Mouse (Mus musculus): ENCODE data around the gene Nacad. TPM values are rescaled to one million over a fixed set of nuclear protein-coding genes. Genes with fewer than 3 reads are reported as not detected.

Gene Nacad
- polyA plus RNA-seq, 1 experiment, result 0.96 TPM

DNA sequence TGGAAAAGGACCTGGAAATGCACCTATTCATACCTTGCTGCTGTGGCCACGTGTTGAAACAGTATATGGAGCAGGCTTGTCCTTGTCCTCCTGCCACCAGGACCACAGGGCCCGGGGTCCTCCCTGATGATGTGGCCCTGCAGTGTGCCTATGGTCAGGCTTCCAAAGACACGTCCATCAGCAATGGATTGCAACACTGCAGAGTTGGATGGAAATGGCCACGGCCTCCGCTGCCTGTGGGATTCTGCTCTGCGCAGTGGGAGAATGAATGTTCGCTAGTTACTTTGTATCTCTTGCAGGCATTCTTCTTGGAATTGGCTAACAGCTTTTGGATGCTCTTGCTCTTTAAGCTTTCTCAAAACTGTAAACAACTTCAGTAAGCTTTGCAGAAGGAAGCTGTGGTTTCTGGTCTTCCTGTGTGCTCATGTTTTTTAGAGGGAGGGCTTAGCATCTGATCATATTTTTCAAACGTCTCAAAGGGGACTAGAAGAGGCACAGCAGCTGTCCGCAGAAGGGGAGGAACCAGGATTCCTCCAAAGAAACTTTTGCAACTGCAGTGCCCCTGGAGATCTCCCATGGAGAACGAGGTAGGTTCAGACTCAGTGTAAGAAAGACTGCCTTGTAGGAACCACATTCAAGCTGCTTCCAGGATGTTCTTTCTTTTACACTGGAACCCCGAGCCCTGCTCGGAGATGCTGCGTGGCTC lies 45.0 kb downstream of the Nacad start:
- H3K36me3 ChIP-seq (ENCODE audit: control insufficient read depth, insufficient read depth), result peaks cover 42% of the 10 kb centered on the region

GRCm38 (mm10) chr11:6559996-6560395 lies 45.9 kb downstream of the Nacad start:
- Histone ChIP-seq H3K79me3 (ENCODE audit: low read depth) (peaks cover 80% of the 10 kb centered on the region), H3ac (ENCODE audit: control insufficient read depth, insufficient read length, low read depth) (no peak overlapping the region), H3K79me2 (ENCODE audit: control insufficient read depth, insufficient read depth) (peaks cover 95% of the 10 kb centered on the region), H3K27me3 (ENCODE audit: control insufficient read depth, insufficient read depth, insufficient read length) (no peaks in the 10 kb centered on the region), H3K4me3 (ENCODE audit: insufficient read depth, poor library complexity, severe bottlenecking) (no peak overlapping the region), H3K36me3 (ENCODE audit: control insufficient read depth, insufficient read depth) (peaks cover 42% of the 10 kb centered on the region)
- TF ChIP-seq MYOD1 (IDR thresholded peaks at IDR 0.05; ENCODE audit: control insufficient read depth, insufficient read length, low read depth) (no peak), FOSL1 (IDR thresholded peaks at IDR 0.05; ENCODE audit: insufficient read depth, low read length, poor library complexity, severe bottlenecking) (no peak), USF1 (IDR thresholded peaks at IDR 0.05; ENCODE audit: low read depth) (no peak)

More for the DNA sequence above, 45.0 kb downstream of the Nacad start:
- no peak overlapping the region for H3ac ChIP-seq (ENCODE audit: control insufficient read depth, insufficient read length, low read depth)
- H3K27me3 ChIP-seq (ENCODE audit: control insufficient read depth, insufficient read depth, insufficient read length), result no peaks in the 10 kb centered on the region
- TF ChIP-seq MAX (IDR thresholded peaks at IDR 0.05) (no peak), USF1 (IDR thresholded peaks at IDR 0.05; ENCODE audit: low read depth) (no peak), MYOD1 (IDR thresholded peaks at IDR 0.05; ENCODE audit: control insufficient read depth, insufficient read length, low read depth) (no peak), FOSL1 (IDR thresholded peaks at IDR 0.05; ENCODE audit: insufficient read depth, low read length, poor library complexity, severe bottlenecking) (no peak), MYOG (IDR thresholded peaks at IDR 0.05; ENCODE audit: control insufficient read depth, extremely low read depth, insufficient read length) (no peak), CEBPB (IDR thresholded peaks at IDR 0.05; ENCODE audit: low read depth) (no peak), CTCF (IDR thresholded peaks at IDR 0.05; ENCODE audit: control insufficient read depth, insufficient read depth, insufficient read length) (no peak)
- H3K4me3 ChIP-seq (ENCODE audit: insufficient read depth, poor library complexity, severe bottlenecking), result no peak overlapping the region
- H3K79me2 ChIP-seq (ENCODE audit: control insufficient read depth, insufficient read depth), result peaks cover 89% of the 10 kb centered on the region
- H3K79me3 ChIP-seq (ENCODE audit: low read depth), result peaks cover 73% of the 10 kb centered on the region

- Histone ChIP-seq H3ac (ENCODE audit: control insufficient read depth, insufficient read length, low read depth) (no peak overlapping the region), H3K36me3 (ENCODE audit: control insufficient read depth, insufficient read depth) (peaks cover 44% of the 10 kb centered on the region), H3K4me3 (ENCODE audit: insufficient read depth, poor library complexity, severe bottlenecking) (no peak overlapping the region), H3K79me2 (ENCODE audit: control insufficient read depth, insufficient read depth) (peaks cover 100% of the 10 kb centered on the region), H3K27me3 (ENCODE audit: control insufficient read depth, insufficient read depth, insufficient read length) (no peaks in the 10 kb centered on the region), H3K79me3 (ENCODE audit: low read depth) (peaks cover 86% of the 10 kb centered on the region)
- TF ChIP-seq CTCF (IDR thresholded peaks at IDR 0.05; ENCODE audit: control insufficient read depth, insufficient read depth, insufficient read length) (no peak), CEBPB (IDR thresholded peaks at IDR 0.05; ENCODE audit: low read depth) (no peak), FOSL1 (IDR thresholded peaks at IDR 0.05; ENCODE audit: insufficient read depth, low read length, poor library complexity, severe bottlenecking) (no peak), USF1 (IDR thresholded peaks at IDR 0.05; ENCODE audit: low read depth) (no peak), MAX (IDR thresholded peaks at IDR 0.05) (no peak), MYOD1 (IDR thresholded peaks at IDR 0.05; ENCODE audit: control insufficient read depth, insufficient read length, low read depth) (no peak), MYOG (IDR thresholded peaks at IDR 0.05; ENCODE audit: control insufficient read depth, extremely low read depth, insufficient read length) (no peak)
Observed at GRCm38 (mm10) chr11:6558234-6558633, 47.6 kb downstream of the Nacad start.

DNA sequence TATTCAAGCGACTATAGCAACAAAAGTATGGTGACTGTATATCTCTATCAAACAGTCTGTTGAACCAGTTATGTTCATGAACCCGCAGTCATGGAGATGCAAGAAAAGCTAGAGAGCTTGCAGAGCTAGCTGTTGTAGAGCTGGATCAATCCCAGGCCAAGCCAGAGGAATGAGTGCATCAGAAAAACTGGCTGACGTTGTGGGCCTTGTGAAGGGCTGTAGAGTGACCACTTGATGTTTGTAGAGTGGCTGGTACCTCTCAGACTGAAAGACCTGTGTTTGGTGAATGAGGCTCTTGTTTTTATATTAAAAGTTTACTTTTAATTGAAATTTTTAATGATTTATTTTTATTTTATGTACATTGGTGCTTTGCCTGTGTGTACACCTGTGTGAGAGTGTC lies 55.7 kb downstream of the Nacad start:
- Histone ChIP-seq H3ac (ENCODE audit: control insufficient read depth, insufficient read length, low read depth) (no peak overlapping the region), H3K4me3 (ENCODE audit: insufficient read depth, poor library complexity, severe bottlenecking) (no peak overlapping the region), H3K79me3 (ENCODE audit: low read depth) (peaks cover 77% of the 10 kb centered on the region), H3K79me2 (ENCODE audit: control insufficient read depth, insufficient read depth) (peaks cover 83% of the 10 kb centered on the region), H3K36me3 (ENCODE audit: control insufficient read depth, insufficient read depth) (peaks cover 48% of the 10 kb centered on the region), H3K27me3 (ENCODE audit: control insufficient read depth, insufficient read depth, insufficient read length) (no peaks in the 10 kb centered on the region)
- TF ChIP-seq FOSL1 (IDR thresholded peaks at IDR 0.05; ENCODE audit: insufficient read depth, low read length, poor library complexity, severe bottlenecking) (no peak), MYOG (IDR thresholded peaks at IDR 0.05; ENCODE audit: control insufficient read depth, extremely low read depth, insufficient read length) (no peak), MAX (IDR thresholded peaks at IDR 0.05) (no peak), CTCF (IDR thresholded peaks at IDR 0.05; ENCODE audit: control insufficient read depth, insufficient read depth, insufficient read length) (no peak), CEBPB (IDR thresholded peaks at IDR 0.05; ENCODE audit: low read depth) (no peak), USF1 (IDR thresholded peaks at IDR 0.05; ENCODE audit: low read depth) (no peak)

- Histone ChIP-seq H3ac (ENCODE audit: control insufficient read depth, insufficient read length, low read depth) (no peak overlapping the region), H3K79me2 (ENCODE audit: control insufficient read depth, insufficient read depth) (peaks cover 78% of the 10 kb centered on the region), H3K4me3 (ENCODE audit: insufficient read depth, poor library complexity, severe bottlenecking) (no peak overlapping the region), H3K27me3 (ENCODE audit: control insufficient read depth, insufficient read depth, insufficient read length) (no peaks in the 10 kb centered on the region), H3K79me3 (ENCODE audit: low read depth) (peaks cover 73% of the 10 kb centered on the region), H3K36me3 (ENCODE audit: control insufficient read depth, insufficient read depth) (peaks cover 44% of the 10 kb centered on the region)
- TF ChIP-seq MYOG (IDR thresholded peaks at IDR 0.05; ENCODE audit: control insufficient read depth, extremely low read depth, insufficient read length) (no peak), CEBPB (IDR thresholded peaks at IDR 0.05; ENCODE audit: low read depth) (no peak), CTCF (IDR thresholded peaks at IDR 0.05; ENCODE audit: control insufficient read depth, insufficient read depth, insufficient read length) (no peak), MYOD1 (IDR thresholded peaks at IDR 0.05; ENCODE audit: control insufficient read depth, insufficient read length, low read depth) (no peak), MAX (IDR thresholded peaks at IDR 0.05) (no peak), FOSL1 (IDR thresholded peaks at IDR 0.05; ENCODE audit: insufficient read depth, low read length, poor library complexity, severe bottlenecking) (no peak)
Observed at GRCm38 (mm10) chr11:6549770-6550169, 56.1 kb downstream of the Nacad start.

Other genes starting within 250 kb of the Nacad start
- gene Zmiz2, start 217.0 kb downstream of the Nacad start, polyA plus RNA-seq (2012; fragmentation: generic; extraction: Trizol), result 33.0 TPM
- 4,929 TPM for gene Ppia, start 190.6 kb downstream of the Nacad start, polyA plus RNA-seq (2012; fragmentation: generic; extraction: Trizol)
- gene H2afv, start 161.6 kb downstream of the Nacad start, polyA plus RNA-seq (2012; fragmentation: generic; extraction: Trizol), result 153 TPM
- gene Purb, start 130.1 kb downstream of the Nacad start, polyA plus RNA-seq (2012; fragmentation: generic; extraction: Trizol), result 41.0 TPM
- 0.04 TPM for gene Myo1g, start 85.1 kb downstream of the Nacad start, polyA plus RNA-seq (2012; fragmentation: generic; extraction: Trizol)
- gene Ccm2, start 59.2 kb downstream of the Nacad start, polyA plus RNA-seq (2012; fragmentation: generic; extraction: Trizol), result 90.7 TPM
- 116 TPM for gene Tbrg4, start 20.0 kb upstream of the Nacad start, polyA plus RNA-seq (2012; fragmentation: generic; extraction: Trizol)
- gene Wap, start 32.6 kb upstream of the Nacad start, polyA plus RNA-seq (2012; fragmentation: generic; extraction: Trizol), result not detected
- gene Ramp3, start 52.5 kb upstream of the Nacad start, polyA plus RNA-seq (2012; fragmentation: generic; extraction: Trizol), result 0.05 TPM
- not detected for gene Gm11983, start 231.6 kb upstream of the Nacad start, polyA plus RNA-seq (2012; fragmentation: generic; extraction: Trizol)